ENCODE assay signal across 26 mouse cellular contexts in the genomic region with DNA sequence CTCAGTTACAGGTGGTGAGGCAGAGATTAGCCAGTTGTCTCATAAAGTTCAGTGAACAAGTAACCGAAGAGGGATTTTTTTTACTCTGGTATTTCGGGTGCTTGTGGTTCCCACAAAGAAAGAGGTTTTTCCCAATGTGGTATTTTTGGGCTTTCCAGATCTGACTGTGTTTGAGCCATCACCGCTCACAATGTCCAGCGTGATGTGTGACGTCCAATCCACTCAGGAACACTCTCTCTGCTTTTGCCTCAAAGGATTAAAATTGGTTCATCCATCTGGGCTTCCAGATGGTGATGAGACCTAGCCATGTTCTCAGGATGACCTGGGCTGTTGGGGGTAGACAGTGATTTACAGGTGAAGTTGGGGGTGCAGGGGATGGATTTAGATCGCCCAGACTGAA. TPM values are rescaled to one million over a fixed set of nuclear protein-coding genes. Genes with fewer than 3 reads are reported as not detected.
"Had no signal": no experiment of that assay in that cellular context is flagged by ENCODE, and none has a peak within 500 bp of the region (broad histone marks: within the 10 kb centered on the region; RNA-seq: fewer than 3 reads in every experiment).

No protein-coding gene starts in this region.

- H3K4me2 ChIP-seq: liver, embryonic 15.5 days; lung, embryonic 15.5 days; midbrain, embryonic 11.5 days; midbrain, embryonic 13.5 days; midbrain, embryonic 15.5 days; neural tube, embryonic 13.5 days; neural tube, embryonic 15.5 days had no signal

- H3K4me3 ChIP-seq: liver, embryonic 15.5 days; lung, embryonic 15.5 days; megakaryocyte, embryonic 14.5 days; midbrain, embryonic 13.5 days; midbrain, embryonic 15.5 days; myocyte; neural tube, embryonic 13.5 days; neural tube, embryonic 15.5 days had no signal

- H3K27ac ChIP-seq: liver, embryonic 15.5 days; lung, embryonic 15.5 days; macrophage; midbrain, embryonic 13.5 days; midbrain, embryonic 15.5 days; neural tube, embryonic 13.5 days; neural tube, embryonic 15.5 days had no signal

- H3K36me3 ChIP-seq: liver, embryonic 15.5 days; lung, embryonic 15.5 days; midbrain, embryonic 13.5 days; midbrain, embryonic 15.5 days; neural tube, embryonic 13.5 days; neural tube, embryonic 15.5 days had no signal

- H3K9me3 ChIP-seq: liver, embryonic 15.5 days; lung, embryonic 15.5 days; midbrain, embryonic 13.5 days; midbrain, embryonic 15.5 days; neural tube, embryonic 15.5 days had no signal

- DNase-seq: liver, postnatal 0 days; lung, adult 2 months; lung, postnatal 14 days; lung, postnatal 36 days; retina, postnatal 1 day; right cerebral cortex, postnatal 14 days; spleen, adult 18-20 months; thymus, adult 2 months; thymus, postnatal 25 days; thymus, postnatal 4 days had no signal

- ATAC-seq: liver, postnatal 0 days; lung, postnatal 0 days; midbrain, embryonic 13.5 days; midbrain, embryonic 15.5 days had no signal

- H3K27me3 ChIP-seq: lung, embryonic 15.5 days had no signal

- H3K4me1 ChIP-seq: liver, embryonic 15.5 days; lung, embryonic 15.5 days; megakaryocyte, embryonic 14.5 days; neural tube, embryonic 15.5 days had no signal

- H3K9ac ChIP-seq: liver, embryonic 15.5 days; liver, postnatal 0 days; lung, embryonic 15.5 days; midbrain, embryonic 13.5 days; midbrain, embryonic 15.5 days; neural tube, embryonic 13.5 days; neural tube, embryonic 15.5 days had no signal

RNA-seq across cellular contexts. Expression of a gene that starts 11.1 kb away (rescaled TPM):
- total RNA-seq: megakaryocyte progenitor cell, adult 5-6 weeks; midbrain, postnatal 0 days had no signal
- polyA plus RNA-seq: lung, embryonic 15.5 days; lung, postnatal 0 days; macrophage; midbrain, embryonic 11.5 days; midbrain, embryonic 15.5 days; neural tube, embryonic 11.5 days; neural tube, embryonic 13.5 days; neural tube, embryonic 15.5 days; small intestine, adult 2 months; stomach, embryonic 14.5 days had no signal

RNA-seq across cellular contexts. Expression of a gene that starts 41.6 kb away (rescaled TPM):
- total RNA-seq: megakaryocyte progenitor cell, adult 5-6 weeks; midbrain, postnatal 0 days had no signal
